Mouse (Mus musculus): Measurements from ENCODE around the gene Pccb. TPM values are rescaled to one million over a fixed set of nuclear protein-coding genes. Genes with fewer than 3 reads are reported as not detected.

Gene Pccb
- 21.7 and 22.7 TPM in 2 replicates for polyA plus RNA-seq (2015; fragmentation: Nextera tagmentation; extraction: Ambion mirVana)

- Histone ChIP-seq H3K27me3 (no peaks in the 10 kb centered on the region), H3K36me3 (no peaks in the 10 kb centered on the region), H3K4me2 (replicated peaks) (peak within 1 kb of the TSS; percentile 52), H3K4me1 (peaks cover 13% of the 10 kb centered on the region), H3K4me3 (peak within 1 kb of the TSS; percentile 81), H3K9me3 (no peaks in the 10 kb centered on the region), H3K9ac (replicated peaks) (peak within 1 kb of the TSS; percentile 73), H3K27ac (replicated peaks) (peak within 1 kb of the TSS; percentile 98)
- under 1% methylated on average over 57 of the region's 61 CpGs for WGBS
- ATAC-seq (replicated peaks): peak; percentile 100
These were observed at the start of gene Pccb for GRCm38 (mm10) chr9:101034448-101035098. Pccb (minus strand) TSS chr9:101034898.

GRCm38 (mm10) chr9:101083728-101084127 lies 49.0 kb upstream of the Pccb start:
- 80% methylated on average over 3 of the region's 3 CpGs for WGBS
- H3K9ac ChIP-seq (replicated peaks): no peak overlapping the region
- no peaks in the 10 kb centered on the region for H3K27me3 ChIP-seq
- ATAC-seq (replicated peaks): no peak
- no peaks in the 10 kb centered on the region for H3K36me3 ChIP-seq
- H3K4me3 ChIP-seq: no peak overlapping the region
- H3K27ac ChIP-seq (replicated peaks): peak overlapping the region; percentile 16; the same call in 1 of the 2 replicates
- H3K4me1 ChIP-seq: peaks cover 23% of the 10 kb centered on the region
- H3K9me3 ChIP-seq: no peaks in the 10 kb centered on the region
- H3K4me2 ChIP-seq (replicated peaks): no peak overlapping the region

- no peak overlapping the region for H3K4me2 ChIP-seq (replicated peaks)
- ATAC-seq (replicated peaks): peak; percentile 15; the same call in 1 of the 2 replicates
These were observed 45.5 kb upstream of the Pccb start for GRCm38 (mm10) chr9:101080046-101080685.

GRCm38 (mm10) chr9:101078579-101078978 lies 43.9 kb upstream of the Pccb start:
- Histone ChIP-seq H3K4me3 (peak overlapping the region; percentile 25), H3K27ac (replicated peaks) (no peak overlapping the region), H3K9me3 (no peaks in the 10 kb centered on the region), H3K4me1 (peaks cover 44% of the 10 kb centered on the region), H3K9ac (replicated peaks) (no peak overlapping the region), H3K27me3 (no peaks in the 10 kb centered on the region), H3K4me2 (replicated peaks) (peak overlapping the region; percentile 72), H3K36me3 (no peaks in the 10 kb centered on the region)
- WGBS: 74% methylated on average over 4 of the region's 4 CpGs
- ATAC-seq (replicated peaks): no peak

More at GRCm38 (mm10) chr9:101080046-101080685, 45.5 kb upstream of the Pccb start:
- no peaks in the 10 kb centered on the region for H3K27me3 ChIP-seq
- H3K36me3 ChIP-seq: no peaks in the 10 kb centered on the region
- WGBS: 42% methylated on average over 3 of the region's 3 CpGs
- peaks cover 44% of the 10 kb centered on the region for H3K4me1 ChIP-seq
- no peak overlapping the region for H3K9ac ChIP-seq (replicated peaks)
- H3K27ac ChIP-seq (replicated peaks): no peak overlapping the region
- no peak overlapping the region for H3K4me3 ChIP-seq
- H3K9me3 ChIP-seq: no peaks in the 10 kb centered on the region

- peak overlapping the region; percentile 72 for H3K4me2 ChIP-seq (replicated peaks)
- H3K36me3 ChIP-seq: no peaks in the 10 kb centered on the region
- no peak for ATAC-seq (replicated peaks)
- H3K27ac ChIP-seq (replicated peaks): no peak overlapping the region
- H3K9me3 ChIP-seq: no peaks in the 10 kb centered on the region
- H3K4me1 ChIP-seq: peaks cover 50% of the 10 kb centered on the region
- H3K9ac ChIP-seq (replicated peaks): peak overlapping the region; percentile 100
- H3K27me3 ChIP-seq: no peaks in the 10 kb centered on the region
- peak overlapping the region; percentile 93 for H3K4me3 ChIP-seq
These were observed 42.8 kb upstream of the Pccb start for GRCm38 (mm10) chr9:101077486-101077885.

- Histone ChIP-seq H3K4me3 (peak overlapping the region; percentile 93), H3K36me3 (no peaks in the 10 kb centered on the region), H3K9me3 (no peaks in the 10 kb centered on the region), H3K27ac (replicated peaks) (0 out of 2 replicates have a peak overlapping the region, but pooled peaks have one; percentile 2), H3K27me3 (no peaks in the 10 kb centered on the region), H3K9ac (replicated peaks) (peak overlapping the region; percentile 100), H3K4me1 (peaks cover 49% of the 10 kb centered on the region), H3K4me2 (replicated peaks) (peak overlapping the region; percentile 72)
- 1% methylated on average over 18 of the region's 18 CpGs for WGBS
- ATAC-seq (replicated peaks): no peak
These were observed 41.6 kb upstream of the Pccb start for GRCm38 (mm10) chr9:101076095-101076875.

GRCm38 (mm10) chr9:101075694-101076093 lies 41.0 kb upstream of the Pccb start:
- Histone ChIP-seq H3K4me2 (replicated peaks) (peak overlapping the region; percentile 72), H3K9ac (replicated peaks) (peak overlapping the region; percentile 100), H3K27me3 (no peaks in the 10 kb centered on the region), H3K4me1 (peaks cover 47% of the 10 kb centered on the region), H3K4me3 (peak overlapping the region; percentile 93), H3K27ac (replicated peaks) (no peak overlapping the region; the same call in 1 of the 2 replicates), H3K9me3 (no peaks in the 10 kb centered on the region), H3K36me3 (no peaks in the 10 kb centered on the region)
- WGBS: under 1% methylated on average over 8 of the region's 8 CpGs
- ATAC-seq (replicated peaks): no peak

- H3K9me3 ChIP-seq: no peaks in the 10 kb centered on the region
- ATAC-seq (replicated peaks): no peak
- peak overlapping the region; percentile 93 for H3K4me3 ChIP-seq
- no peaks in the 10 kb centered on the region for H3K36me3 ChIP-seq
- peaks cover 44% of the 10 kb centered on the region for H3K4me1 ChIP-seq
- peak overlapping the region; percentile 100 for H3K27ac ChIP-seq (replicated peaks)
- no peaks in the 10 kb centered on the region for H3K27me3 ChIP-seq
- WGBS: under 1% methylated on average over 25 of the region's 25 CpGs
- peak overlapping the region; percentile 100 for H3K9ac ChIP-seq (replicated peaks)
- peak overlapping the region; percentile 72 for H3K4me2 ChIP-seq (replicated peaks)
These were observed 40.4 kb upstream of the Pccb start for GRCm38 (mm10) chr9:101075091-101075581.

GRCm38 (mm10) chr9:101074332-101075021 lies 39.8 kb upstream of the Pccb start:
- peak overlapping the region; percentile 93 for H3K4me3 ChIP-seq
- no peaks in the 10 kb centered on the region for H3K9me3 ChIP-seq
- peak overlapping the region; percentile 72 for H3K4me2 ChIP-seq (replicated peaks)
- H3K4me1 ChIP-seq: peaks cover 38% of the 10 kb centered on the region
- peak overlapping the region; percentile 100 for H3K9ac ChIP-seq (replicated peaks)
- ATAC-seq (replicated peaks): peak; percentile 75
- no peaks in the 10 kb centered on the region for H3K27me3 ChIP-seq
- under 1% methylated on average over 72 of the region's 100 CpGs for WGBS
- peak overlapping the region; percentile 100 for H3K27ac ChIP-seq (replicated peaks)
- H3K36me3 ChIP-seq: no peaks in the 10 kb centered on the region

GRCm38 (mm10) chr9:101073987-101074331 lies 39.3 kb upstream of the Pccb start, which contains the start of gene Msl2:
Msl2 (plus strand) TSS chr9:101074101.
- H3K4me2 ChIP-seq (replicated peaks): peak within 1 kb of the TSS; percentile 82
- H3K4me1 ChIP-seq: peaks cover 33% of the 10 kb centered on the region
- under 1% methylated on average over 39 of the region's 43 CpGs for WGBS
- peak; percentile 75 for ATAC-seq (replicated peaks)
- peak within 1 kb of the TSS; percentile 100 for H3K9ac ChIP-seq (replicated peaks)
- no peaks in the 10 kb centered on the region for H3K9me3 ChIP-seq
- H3K4me3 ChIP-seq: peak within 1 kb of the TSS; percentile 93
- peak within 1 kb of the TSS; percentile 100 for H3K27ac ChIP-seq (replicated peaks)
- no peaks in the 10 kb centered on the region for H3K27me3 ChIP-seq
- no peaks in the 10 kb centered on the region for H3K36me3 ChIP-seq

Measured in forebrain, embryonic 15.5 days (tissue).